Mouse (Mus musculus) lung, postnatal 0 days (tissue): ENCODE data around the gene Apol9b. TPM values are rescaled to one million over a fixed set of nuclear protein-coding genes. Genes with fewer than 3 reads are reported as not detected.
"Not testable (repeated sequence)": the region's sequence is repeated elsewhere in the genome, so short reads cannot be mapped to it uniquely, and the experiment has no call there.

Experiments
- ATAC-seq: fragments of 200-750 bp; cut with Nextera tagmentation; 2 replicates; pipeline ENCODE4 v1.8.0; 2017; ENCODE audit warnings: moderate library complexity
- DNase-seq: peaks from one replicate; pipeline ENCODE4 v3.0.0-alpha.2; 2016; ENCODE audit warnings: low spot score
- H3K27ac ChIP-seq: fragments of 300-500 bp; sonication (generic); 2 replicates; pipeline ENCODE4 v1.5.1; 2014; ENCODE audit warnings: antibody characterized with exemption, mild to moderate bottlenecking, low read length, mixed read lengths
- H3K27me3 ChIP-seq: fragments of 300-500 bp; sonication (generic); replicated peaks from 2 replicates; pipeline ENCODE4 v1.6.1; 2014; ENCODE audit warnings: low read length, mixed read lengths; ENCODE audit not compliant: insufficient read depth
- H3K36me3 ChIP-seq: fragments of 300-500 bp; sonication (generic); 2 replicates; pipeline ENCODE4 v1.6.1; 2014; ENCODE audit warnings: low read length, mixed read lengths; ENCODE audit not compliant: insufficient read depth
- H3K4me1 ChIP-seq: fragments of 300-500 bp; sonication (generic); 2 replicates; pipeline ENCODE4 v1.6.1; 2014; ENCODE audit warnings: antibody characterized with exemption, low read depth, low read length, mixed read lengths; ENCODE audit not compliant: insufficient read depth
- H3K4me2 ChIP-seq: fragments of 300-500 bp; sonication (generic); replicated peaks from 2 replicates; pipeline ENCODE4 v1.6.1; 2014; ENCODE audit warnings: low read depth, mild to moderate bottlenecking, low read length, moderate library complexity, mixed read lengths
- H3K4me3 ChIP-seq: fragments of 300-500 bp; sonication (generic); 2 replicates; pipeline ENCODE4 v1.5.1; 2014; ENCODE audit warnings: low read depth, low read length
- H3K9ac ChIP-seq: fragments of 300-500 bp; sonication (generic); replicated peaks from 2 replicates; pipeline ENCODE4 v1.6.1; 2014; ENCODE audit warnings: low read depth, mild to moderate bottlenecking
- H3K9me3 ChIP-seq: fragments of 300-500 bp; sonication (generic); 2 replicates; pipeline ENCODE4 v1.6.1; 2016; ENCODE audit warnings: low read length, mixed read lengths
- CTCF ChIP-seq: IDR thresholded peaks from 2 replicates; pipeline ENCODE4 v1.5.1; 2016; ENCODE audit warnings: antibody characterized with exemption, mild to moderate bottlenecking
- EP300 ChIP-seq: IDR thresholded peaks from 2 replicates; pipeline ENCODE4 v1.6.1; 2016; ENCODE audit warnings: antibody characterized with exemption, mild to moderate bottlenecking, control low read depth
- WGBS: fragments of 180-500 bp; shearing (Covaris S2); extraction: QIAGEN DNeasy Blood & Tissue Kit; methylation state at CpG from one replicate; pipeline ENCODE4 v1.1.7; 2014; 5-methylcytosine and 5-hydroxymethylcytosine counted together
- polyA plus RNA-seq: library from polyadenylated mRNA; unstranded; fragments of >200 nt; fragmentation: Nextera tagmentation; extraction: Ambion mirVana; gene quantifications from 2 replicates; pipeline ENCODE4 v1.2.1, GENCODE M21; 2015

Apol9b gene
- polyA plus RNA-seq, 1 experiment from 2014 or later: 0.31 TPM

DNA sequence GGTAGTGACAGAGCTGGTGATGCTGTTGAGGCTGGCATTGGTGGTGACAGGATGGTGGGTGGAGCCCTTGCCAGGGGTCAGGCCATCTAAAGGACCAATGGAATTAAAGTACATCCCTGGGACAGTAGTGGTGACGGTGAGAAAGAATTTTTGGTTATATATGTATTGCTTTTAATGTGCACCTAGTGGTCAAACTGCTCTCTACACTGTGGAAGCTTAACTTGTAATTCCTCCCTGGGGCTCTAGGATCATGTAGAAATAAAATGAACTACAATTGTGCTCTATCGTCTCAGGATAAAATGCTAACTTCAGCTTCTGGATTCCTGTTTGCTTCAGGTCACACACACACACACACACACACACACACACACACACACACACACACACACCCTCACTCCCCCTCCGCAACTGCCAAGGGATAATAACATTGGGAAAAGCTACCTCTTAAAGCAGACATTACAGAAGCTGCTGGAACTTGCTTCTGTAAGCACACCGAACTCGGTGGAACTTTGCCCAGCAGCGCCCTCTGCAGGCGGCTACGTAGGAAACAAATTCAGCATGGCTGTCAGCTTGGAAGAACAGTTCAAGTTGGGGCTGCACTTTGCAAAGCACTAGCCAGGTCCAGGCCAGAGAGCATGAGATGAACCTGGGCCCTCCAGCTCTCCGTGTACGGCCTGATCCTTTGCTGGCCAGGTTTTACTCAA lies 4.5 kb upstream of the Apol9b start:
- H3K4me2 ChIP-seq, DNase-seq, H3K4me3 ChIP-seq, H3K27me3 ChIP-seq, H3K4me1 ChIP-seq, H3K9ac ChIP-seq, H3K36me3 ChIP-seq, H3K9me3 ChIP-seq, H3K27ac ChIP-seq: not testable (repeated sequence)
- 20% methylated on average over 2 of the region's 10 CpGs for WGBS
- peak; percentile 46 for ATAC-seq

DNA sequence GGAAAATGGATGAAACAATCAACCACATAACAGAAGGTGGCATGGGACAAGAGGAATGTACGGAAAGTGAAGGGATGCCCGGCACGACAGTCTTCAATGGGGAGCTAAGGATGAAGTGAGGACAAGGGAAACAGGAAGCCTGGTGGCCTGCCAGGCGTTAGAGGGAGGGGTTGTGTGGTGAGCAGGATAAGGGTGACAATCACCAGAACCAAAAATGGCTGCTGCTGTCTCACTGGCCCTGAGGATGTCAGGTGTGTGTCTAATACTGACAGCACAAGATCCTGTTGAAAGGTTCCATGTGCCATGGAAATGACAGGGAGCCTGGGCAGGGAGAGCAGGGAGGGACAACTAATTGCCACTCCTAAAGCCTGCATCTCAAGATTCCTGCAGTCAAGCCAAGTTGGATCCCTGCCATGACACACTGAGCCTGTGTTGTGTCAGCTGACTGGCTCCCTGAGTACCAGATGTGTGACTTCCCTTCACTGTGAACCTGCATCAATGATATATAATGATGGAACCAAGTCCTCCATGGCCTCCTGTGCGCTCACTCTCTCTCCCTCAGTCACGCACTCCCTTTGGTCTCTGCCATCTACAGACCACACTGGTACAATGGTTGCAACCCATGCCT lies 3.3 kb upstream of the Apol9b start:
- not testable (repeated sequence) for H3K4me2 ChIP-seq, H3K4me1 ChIP-seq, H3K9me3 ChIP-seq, H3K27ac ChIP-seq, DNase-seq, H3K4me3 ChIP-seq, H3K27me3 ChIP-seq, H3K9ac ChIP-seq, H3K36me3 ChIP-seq
- 0 out of 2 replicates have a peak, but pooled peaks have one; percentile 16 for ATAC-seq
- 49% methylated on average over 6 of the region's 6 CpGs for WGBS

DNA sequence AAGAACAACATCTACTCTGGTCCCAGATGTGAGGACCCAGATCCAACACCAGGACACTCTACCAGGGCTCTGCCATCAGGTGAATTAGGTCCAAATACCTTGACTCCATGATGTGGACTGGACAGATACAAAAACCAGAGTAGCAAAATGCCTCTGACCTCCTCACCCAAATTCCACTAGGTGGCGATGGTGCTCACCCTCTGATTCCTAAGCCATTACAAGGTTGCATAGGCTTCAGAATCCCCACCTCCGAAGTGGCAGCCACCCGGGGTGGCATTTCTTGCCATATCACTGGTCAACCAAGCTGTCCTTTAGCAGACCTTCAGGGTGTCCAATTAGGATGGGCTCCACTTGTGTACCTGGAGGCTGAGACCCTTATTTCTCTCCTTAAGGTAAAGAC lies 1.7 kb upstream of the Apol9b start:
- H3K4me3 ChIP-seq, H3K27me3 ChIP-seq, H3K9me3 ChIP-seq, H3K36me3 ChIP-seq, ATAC-seq, H3K4me2 ChIP-seq, H3K9ac ChIP-seq, H3K27ac ChIP-seq, H3K4me1 ChIP-seq: not testable (repeated sequence)
- peak; percentile 23 for DNase-seq
- 3% methylated on average over 3 of the region's 3 CpGs for WGBS
- peak; percentile 63 for TF ChIP-seq CTCF

DNA sequence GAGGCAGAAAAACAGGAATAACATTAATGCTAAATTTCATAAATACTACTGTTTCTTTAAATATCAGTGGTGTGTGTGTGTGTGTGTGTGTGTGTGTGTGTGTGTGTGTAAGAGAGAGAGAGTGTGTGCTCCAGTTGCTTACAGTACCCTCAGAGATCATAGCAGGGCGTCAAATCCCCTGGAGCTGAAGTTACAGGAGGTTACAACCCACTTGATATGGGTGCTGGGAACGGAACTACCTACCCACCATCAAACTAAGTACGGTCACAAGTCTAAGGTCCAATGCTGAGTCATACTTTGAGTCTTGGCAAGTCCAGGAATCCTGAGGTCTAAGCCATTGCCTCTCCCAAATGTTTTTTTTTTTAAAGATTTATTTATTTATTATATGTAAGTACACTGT lies 1.1 kb upstream of the Apol9b start:
- 67% methylated on average over 3 of the region's 3 CpGs for WGBS
- H3K4me2 ChIP-seq: not testable (repeated sequence)

DNA sequence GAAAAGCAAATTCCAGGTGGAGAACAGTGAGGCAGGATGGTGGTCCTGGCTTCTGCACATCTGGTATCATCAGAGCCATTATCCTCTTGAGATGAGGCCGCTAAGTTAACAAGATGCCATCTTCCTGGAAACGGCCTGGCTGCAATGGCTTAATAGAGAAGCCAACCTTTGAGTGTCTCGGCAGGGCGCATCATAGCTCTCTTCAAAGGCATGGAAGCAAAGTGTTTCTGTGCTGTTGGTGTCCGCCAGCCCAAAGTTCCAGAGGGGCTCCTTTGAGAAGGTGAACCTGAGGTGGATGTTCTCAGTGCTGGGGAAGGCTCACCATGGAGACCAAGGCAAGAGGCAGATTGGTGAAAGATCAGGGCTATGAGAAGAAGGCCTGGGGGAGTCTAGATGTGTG lies 2.8 kb downstream of the Apol9b start:
- Histone ChIP-seq H3K9me3 (no peaks in the 10 kb centered on the region), H3K27me3 (no peaks in the 10 kb centered on the region), H3K36me3 (no peaks in the 10 kb centered on the region), H3K27ac (no peak overlapping the region), H3K4me3 (no peak overlapping the region), H3K9ac (no peak overlapping the region), H3K4me2 (no peak overlapping the region), H3K4me1 (no peaks in the 10 kb centered on the region)
- ATAC-seq (no peak), DNase-seq (no peak)
- TF ChIP-seq EP300: no peak
- no peak for TF ChIP-seq CTCF
- 86% methylated on average over 5 of the region's 5 CpGs for WGBS

More for the DNA sequence above, 1.1 kb upstream of the Apol9b start:
- H3K9me3 ChIP-seq, H3K4me3 ChIP-seq, H3K27me3 ChIP-seq, ATAC-seq, H3K9ac ChIP-seq, DNase-seq, H3K27ac ChIP-seq, H3K4me1 ChIP-seq, H3K36me3 ChIP-seq: not testable (repeated sequence)

DNA sequence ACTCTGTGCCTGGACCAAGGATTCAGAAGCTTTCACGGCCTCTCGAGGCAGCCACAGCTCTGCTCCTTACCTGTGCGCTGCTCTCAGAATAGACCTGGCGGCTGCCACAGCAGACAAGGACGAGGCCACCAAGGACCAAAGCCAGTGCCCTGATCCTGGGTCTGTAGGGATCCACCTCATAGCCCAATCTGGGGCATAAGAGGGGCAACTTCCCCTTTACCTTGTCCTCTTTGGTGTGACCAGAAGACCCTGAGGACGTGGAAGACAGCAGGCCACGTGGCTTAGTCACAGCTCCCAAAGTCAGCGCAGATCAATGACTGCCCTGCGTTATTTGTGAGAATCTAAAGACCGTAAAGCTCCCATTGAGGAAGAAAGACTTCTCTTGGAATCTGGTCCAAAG lies 4.0 kb downstream of the Apol9b start:
- not testable (repeated sequence) for H3K36me3 ChIP-seq, H3K9me3 ChIP-seq, DNase-seq, H3K9ac ChIP-seq, H3K4me2 ChIP-seq, ATAC-seq, H3K27ac ChIP-seq, H3K27me3 ChIP-seq, H3K4me1 ChIP-seq, H3K4me3 ChIP-seq
- WGBS: 64% methylated on average over 10 of the region's 10 CpGs

DNA sequence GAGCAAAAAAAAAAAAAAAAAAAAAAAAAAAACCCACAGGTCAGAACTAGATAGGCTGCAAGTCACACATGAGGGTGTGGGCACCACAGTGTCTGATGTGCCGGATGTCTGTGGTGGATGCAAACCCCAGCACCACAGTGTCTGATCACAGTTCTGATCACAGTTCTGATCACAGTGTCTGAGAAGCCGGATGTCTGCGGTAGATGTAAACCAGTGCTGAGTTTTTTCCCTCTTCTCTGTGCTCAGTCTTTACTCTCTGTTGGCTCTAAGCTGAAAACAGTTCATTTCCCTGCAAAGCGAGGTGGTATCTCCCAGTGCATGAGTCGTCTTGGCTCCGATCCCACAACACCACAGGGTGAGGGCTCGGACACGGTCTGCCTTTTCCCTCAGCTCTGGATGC lies 4.5 kb downstream of the Apol9b start:
- H3K4me1 ChIP-seq, H3K4me3 ChIP-seq, H3K27me3 ChIP-seq, H3K36me3 ChIP-seq, H3K9me3 ChIP-seq, H3K9ac ChIP-seq, H3K4me2 ChIP-seq, H3K27ac ChIP-seq: not testable (repeated sequence)
- DNase-seq (peak; percentile 28), ATAC-seq (peak; percentile 60; the same call in 1 of the 2 replicates)
- WGBS: 47% methylated on average over 8 of the region's 8 CpGs

DNA sequence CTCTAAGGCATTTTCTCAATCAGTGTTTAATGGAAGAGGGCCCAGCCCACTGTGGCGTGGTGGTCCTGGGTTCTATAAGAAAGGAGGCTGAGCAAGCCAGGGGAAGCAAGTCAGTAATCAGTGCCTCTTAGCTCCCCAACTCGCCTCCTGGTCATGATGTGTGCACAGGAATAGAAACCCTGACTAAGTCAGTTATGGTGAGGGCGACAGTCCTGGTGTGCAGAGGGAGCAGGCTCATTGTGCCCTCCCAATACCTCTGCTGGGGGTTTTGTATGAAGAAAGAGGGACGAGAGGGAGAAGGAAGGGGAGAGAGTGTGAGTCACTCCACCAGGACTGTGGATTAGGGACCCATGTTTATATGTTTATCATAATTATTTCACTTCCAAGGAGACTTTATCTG lies 5.1 kb downstream of the Apol9b start:
- H3K4me1 ChIP-seq, H3K36me3 ChIP-seq, H3K27me3 ChIP-seq, H3K27ac ChIP-seq, H3K9me3 ChIP-seq, H3K4me3 ChIP-seq, H3K4me2 ChIP-seq, H3K9ac ChIP-seq, DNase-seq, ATAC-seq: not testable (repeated sequence)
- WGBS: 30% methylated on average over 4 of the region's 4 CpGs
